Mouse (Mus musculus): ENCODE results near the gene Lclat1.

GRCm38 (mm10) chr17:73244596-73244995, 136.8 kb downstream of the Lclat1 start:
- TF ChIP-seq POLR2A (IDR thresholded peaks at IDR 0.05; ENCODE audit: borderline replicate concordance, extremely low read depth, low read depth, low read length) (no peak), CTCF (IDR thresholded peaks at IDR 0.05; ENCODE audit: insufficient read depth, low read length) (no peak)
